Mouse (Mus musculus): ENCODE measurements around the gene Rnf113a2.

- no peak for TF ChIP-seq CTCF (IDR thresholded peaks at IDR 0.05 in 2 of 3, conservative IDR thresholded peaks at IDR 0.05 in 1 of 3; ENCODE audit: control insufficient read depth in 1 of 3, insufficient read depth in 1 of 3, low read depth in 2 of 3, low read length in 3 of 3, poor library complexity in 1 of 3, severe bottlenecking in 1 of 3)
- no peak for TF ChIP-seq POLR2A (IDR thresholded peaks at IDR 0.05; ENCODE audit: control insufficient read depth in 1 of 2, insufficient read depth in 1 of 2, low read depth in 1 of 2, low read length in 2 of 2, poor library complexity in 1 of 2)
- TF ChIP-seq POLR2AphosphoS2 (IDR thresholded peaks at IDR 0.05; ENCODE audit: low read length) = no peak
- no peak for TF ChIP-seq ZKSCAN1 (IDR thresholded peaks at IDR 0.05; ENCODE audit: low read depth, low read length)
- TF ChIP-seq EP300 (IDR thresholded peaks at IDR 0.05; ENCODE audit: low read depth in 1 of 2, low read length in 2 of 2) = no peak
- no peak for TF ChIP-seq MYC (IDR thresholded peaks at IDR 0.05; ENCODE audit: low read depth, low read length)
- TF ChIP-seq ZC3H11A (IDR thresholded peaks at IDR 0.05; ENCODE audit: low read depth, low read length) = no peak
- no peak for TF ChIP-seq KAT2A (conservative IDR thresholded peaks at IDR 0.05; ENCODE audit: low read depth, low read length)
Measured at GRCm38 (mm10) chr12:84392681-84393080, 24.3 kb upstream of the Rnf113a2 start.

Measured in MEL (cell line).